Mouse (Mus musculus): ENCODE data around the gene Gm9747.

Gm9747 gene

DNA sequence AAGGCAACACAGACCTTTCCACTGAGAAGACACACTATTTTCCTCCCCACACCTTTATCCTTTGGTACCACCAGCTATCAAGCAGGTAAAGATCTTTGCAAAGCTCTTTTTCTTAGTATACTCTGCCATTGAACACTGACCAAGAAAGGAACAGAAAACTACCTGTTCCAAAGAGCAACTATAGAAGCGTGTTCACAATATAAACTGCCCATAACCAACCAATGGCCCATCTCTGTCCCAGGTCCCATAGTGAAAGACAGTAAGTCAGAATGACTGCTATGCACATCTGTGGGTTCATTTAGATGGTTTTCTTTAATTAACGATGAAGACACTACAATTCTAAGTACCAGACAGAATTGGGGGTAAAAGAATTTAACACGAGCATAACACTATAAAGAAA, at the start of gene Gm9747:
Gene Gm9747, plus strand, starts transcription at position 301 of the 400 bp plus-strand sequence.
- no peak for DNase-seq (ENCODE audit: low spot score)

GRCm38 (mm10) chr1:82183913-82184442, 48.9 kb upstream of the Gm9747 start:
- no peak for DNase-seq (ENCODE audit: low spot score)

DNA sequence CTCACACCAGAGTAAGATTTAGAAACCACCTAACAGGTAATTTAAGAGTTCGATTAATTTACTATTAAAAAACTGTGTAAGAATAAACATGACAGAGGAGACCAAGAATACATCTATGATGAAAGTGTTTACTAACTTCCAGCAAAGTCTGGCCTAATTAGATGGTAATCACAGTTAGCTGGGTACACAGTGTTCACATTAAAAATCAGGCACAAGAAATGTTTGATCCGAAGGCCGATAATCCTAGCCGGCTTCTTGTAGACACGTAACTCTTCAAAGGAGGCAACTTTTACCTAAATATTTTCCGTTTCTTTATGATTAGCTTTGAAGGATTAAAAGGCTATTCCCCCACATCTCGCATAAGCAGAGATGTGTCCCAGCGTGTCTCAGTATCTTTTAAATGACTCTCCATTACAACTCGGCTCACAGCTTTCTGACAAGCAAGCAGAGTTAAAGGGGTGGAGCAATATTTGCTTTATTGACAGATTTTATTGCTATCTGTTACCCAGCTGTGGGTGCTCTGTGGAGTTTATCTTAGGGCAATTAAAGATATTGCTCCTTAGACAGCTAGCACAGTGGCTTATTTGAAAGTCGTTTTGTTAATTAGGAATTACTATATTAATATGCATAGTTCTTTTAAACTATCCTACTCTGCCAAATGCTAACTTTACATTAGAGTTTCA, 44.2 kb upstream of the Gm9747 start:
- no peak for DNase-seq (ENCODE audit: low spot score)

GRCm38 (mm10) chr1:82189516-82189915, 43.4 kb upstream of the Gm9747 start:
- no peak for DNase-seq (ENCODE audit: low spot score)

DNA sequence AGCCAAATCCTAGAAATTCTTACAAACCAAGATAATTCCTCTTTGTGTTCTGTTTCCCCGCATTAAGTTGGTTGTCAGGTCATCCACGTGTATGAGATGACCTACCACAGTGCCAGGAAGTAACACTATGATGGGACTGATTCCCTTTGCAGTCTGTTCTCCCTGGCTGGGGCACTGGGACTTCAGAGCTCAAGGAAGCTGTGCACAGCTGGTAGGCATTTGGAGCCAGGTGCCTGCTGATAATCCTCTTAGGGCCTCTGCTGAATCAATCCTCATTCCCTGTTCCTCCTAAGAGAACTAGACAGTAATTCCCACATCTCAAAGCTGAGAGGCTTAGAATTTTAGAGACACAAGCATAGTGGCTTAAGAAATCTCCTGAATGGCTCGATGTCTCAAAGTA, 41.3 kb upstream of the Gm9747 start:
- DNase-seq (ENCODE audit: low spot score), result peak; percentile 44

DNA sequence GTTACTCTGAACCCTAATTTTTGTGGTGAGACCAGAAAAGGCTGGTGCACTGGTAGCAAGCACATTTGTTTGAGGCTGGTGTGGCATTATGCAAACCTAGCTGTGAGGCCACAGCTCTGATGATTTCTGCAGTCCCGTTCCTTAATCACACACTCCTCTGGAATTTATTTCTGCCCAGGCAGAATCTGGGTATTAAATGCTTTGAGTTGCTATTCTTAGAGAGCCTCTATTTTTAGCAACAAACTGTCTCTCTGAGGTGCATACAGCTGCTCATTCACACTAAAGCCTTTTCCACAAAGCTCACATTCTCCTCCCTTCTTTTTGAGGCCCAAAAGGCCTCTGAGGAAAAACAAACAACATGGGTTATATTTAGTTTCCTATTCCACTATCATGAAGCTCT, 33.0 kb upstream of the Gm9747 start:
- DNase-seq (ENCODE audit: low spot score), result no peak

DNA sequence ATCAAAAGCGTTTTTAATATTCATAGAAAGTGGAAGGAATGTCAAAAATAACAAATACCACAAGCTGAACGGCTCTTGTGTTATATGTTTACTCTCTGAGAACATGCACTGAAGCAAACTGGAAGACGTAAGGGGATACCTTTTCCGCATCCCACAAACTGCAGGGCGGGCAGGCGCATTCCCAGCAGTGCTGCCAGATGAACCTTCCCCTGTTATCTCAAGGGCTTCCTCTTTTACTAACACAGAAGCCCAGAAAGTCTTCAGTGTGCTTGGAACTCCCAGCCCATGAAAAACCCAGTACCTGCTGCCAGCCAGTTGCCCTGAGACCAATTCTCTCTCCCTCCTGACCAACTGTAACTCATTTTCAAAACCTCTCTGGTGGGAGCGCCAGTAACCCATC, 32.3 kb upstream of the Gm9747 start:
- DNase-seq (ENCODE audit: low spot score), result no peak

DNA sequence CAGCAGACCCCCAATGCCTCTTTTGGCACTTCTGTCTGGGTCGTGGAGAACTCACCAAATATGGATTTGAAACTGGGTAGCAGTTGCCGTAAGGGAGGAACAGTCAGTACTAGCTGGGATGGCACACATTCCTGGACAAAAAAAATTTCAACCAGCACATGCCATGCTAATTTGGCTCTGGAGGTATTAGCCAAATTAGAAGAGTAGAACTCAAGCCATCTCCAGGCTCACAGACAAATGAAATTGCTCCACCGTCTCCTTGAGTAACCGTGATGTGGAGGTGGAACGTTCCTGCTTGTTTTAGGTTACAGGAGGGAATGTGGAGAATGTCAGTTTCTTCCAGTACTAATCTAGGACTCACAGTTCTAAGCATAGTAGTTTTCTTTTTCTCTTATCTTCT, 25.4 kb upstream of the Gm9747 start:
- DNase-seq (ENCODE audit: low spot score), result no peak

- no peak for DNase-seq (ENCODE audit: low spot score)
Measured at GRCm38 (mm10) chr1:82220673-82221396, 12.1 kb upstream of the Gm9747 start.

DNA sequence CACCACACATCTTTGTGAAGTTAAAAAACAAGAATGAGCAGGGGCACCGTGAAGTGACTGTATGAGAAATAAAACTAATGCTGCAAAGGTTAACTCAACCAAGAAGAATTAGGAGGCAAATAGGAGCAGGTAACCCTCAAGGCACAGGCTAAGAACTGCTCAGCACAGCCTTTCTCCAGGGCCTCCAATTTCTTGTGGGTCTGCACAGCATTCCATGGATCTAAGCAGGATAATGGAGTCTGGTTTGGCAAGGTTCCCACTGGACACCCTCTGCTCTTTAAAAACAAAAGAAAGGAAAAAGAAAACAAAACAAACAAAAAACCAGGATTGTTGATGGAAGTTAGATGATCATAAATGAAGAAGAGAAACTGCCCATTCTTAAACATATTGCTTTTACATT, 11.4 kb upstream of the Gm9747 start:
- DNase-seq (ENCODE audit: low spot score), result no peak

- DNase-seq (ENCODE audit: low spot score), result no peak
Measured at GRCm38 (mm10) chr1:82223042-82223795, 9.7 kb upstream of the Gm9747 start.

- no peak for DNase-seq (ENCODE audit: low spot score)
Measured at GRCm38 (mm10) chr1:82228841-82229240, 4.1 kb upstream of the Gm9747 start.

DNA sequence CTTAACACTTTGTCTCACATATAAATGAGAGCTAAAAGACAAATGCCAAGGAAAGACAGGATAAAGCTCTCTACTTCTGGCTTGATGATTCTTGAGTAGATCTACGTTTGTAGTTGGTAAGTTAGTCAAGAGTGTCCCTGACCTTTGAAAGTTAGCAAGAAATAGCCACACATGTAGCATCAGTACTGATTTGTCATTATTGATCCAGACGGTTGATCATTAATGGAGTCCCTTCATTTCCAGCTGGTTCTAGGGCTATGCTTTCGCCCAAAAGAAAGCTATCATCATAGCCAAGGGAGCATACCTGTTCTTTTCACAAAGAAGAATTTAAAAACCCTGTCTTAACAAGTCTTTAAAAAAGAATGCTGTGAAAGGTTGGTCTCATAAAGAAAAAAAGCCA, 1.7 kb downstream of the Gm9747 start:
- DNase-seq (ENCODE audit: low spot score), result no peak

- DNase-seq (ENCODE audit: low spot score), result no peak
Measured at GRCm38 (mm10) chr1:82235455-82236104, 2.7 kb downstream of the Gm9747 start.

DNA sequence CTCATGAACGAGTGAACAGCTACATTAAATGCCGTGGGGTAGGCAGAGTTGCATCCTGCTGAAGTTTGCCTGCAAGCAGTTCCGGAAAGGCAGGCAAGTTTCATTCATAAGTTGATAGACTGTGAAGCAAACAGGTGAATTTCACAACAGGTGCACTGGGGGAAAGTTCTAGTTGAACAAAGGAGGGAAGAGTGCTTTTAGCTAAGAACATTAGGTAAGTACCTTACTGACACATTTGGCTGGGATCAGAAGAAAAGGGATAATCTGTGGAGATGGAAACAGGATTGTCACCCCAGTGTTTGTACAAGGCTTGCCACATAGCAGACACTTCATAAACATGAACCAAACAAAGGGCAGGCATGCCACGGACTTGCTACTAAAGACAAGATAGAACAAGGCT, 5.3 kb downstream of the Gm9747 start:
- no peak for DNase-seq (ENCODE audit: low spot score)

DNA sequence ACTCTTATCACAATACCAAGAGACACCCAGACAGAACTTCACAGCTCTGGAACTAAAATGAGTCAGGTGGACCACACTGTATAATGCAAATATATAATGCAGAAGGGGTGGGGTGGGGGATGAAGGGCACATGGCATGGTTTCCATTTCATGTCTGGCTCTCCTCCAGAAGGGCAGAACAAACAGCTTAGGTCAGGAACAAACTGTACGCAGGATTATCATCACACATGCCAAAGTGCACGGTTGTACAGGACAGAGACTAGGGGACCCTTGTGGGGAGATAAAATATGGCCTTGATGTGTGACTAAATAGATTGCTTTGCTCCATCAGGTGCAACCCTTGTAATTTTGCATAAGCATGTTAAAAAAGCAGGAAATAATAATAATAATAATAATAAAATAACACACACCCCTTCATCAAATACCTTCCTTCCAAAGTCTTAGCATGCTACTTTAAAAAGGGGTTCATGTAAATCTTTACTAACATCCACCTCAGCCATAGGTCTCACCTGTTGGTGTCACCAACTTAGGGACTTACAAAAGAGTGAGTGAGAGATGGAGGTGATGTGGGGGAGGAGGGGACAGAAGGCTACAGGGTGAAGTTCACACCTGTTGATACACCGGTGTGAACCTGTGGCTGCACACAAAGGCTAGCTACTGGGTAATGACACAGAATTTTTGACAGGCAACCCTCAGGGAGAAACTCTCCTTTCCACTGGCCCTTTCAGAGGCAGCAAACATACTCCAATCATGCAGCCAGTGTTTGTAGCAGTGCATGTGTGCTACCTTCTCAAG, 6.7 kb downstream of the Gm9747 start:
- DNase-seq (ENCODE audit: low spot score), result no peak

- peak; percentile 29 for DNase-seq (ENCODE audit: low spot score)
Measured at GRCm38 (mm10) chr1:82243260-82243825, 10.4 kb downstream of the Gm9747 start.

DNA sequence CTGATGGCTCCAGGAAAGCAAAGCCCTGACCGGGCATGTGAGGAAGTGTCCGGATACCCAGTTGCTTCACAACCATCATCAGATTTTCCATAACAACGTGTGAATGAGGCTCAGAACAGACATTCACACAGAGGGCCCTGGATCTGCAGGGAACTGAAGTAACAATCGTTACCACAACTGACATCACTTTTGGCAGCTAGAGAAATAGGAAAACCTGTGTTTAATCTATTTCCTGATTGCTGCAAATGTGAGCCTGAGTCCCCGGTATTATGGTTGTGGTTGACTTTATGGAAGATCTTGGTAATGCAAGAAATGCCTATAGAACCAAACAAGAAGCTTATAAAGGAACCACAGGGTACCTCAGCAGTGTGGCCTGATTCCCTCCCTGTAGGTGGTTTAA, 12.1 kb downstream of the Gm9747 start:
- no peak for DNase-seq (ENCODE audit: low spot score)

DNA sequence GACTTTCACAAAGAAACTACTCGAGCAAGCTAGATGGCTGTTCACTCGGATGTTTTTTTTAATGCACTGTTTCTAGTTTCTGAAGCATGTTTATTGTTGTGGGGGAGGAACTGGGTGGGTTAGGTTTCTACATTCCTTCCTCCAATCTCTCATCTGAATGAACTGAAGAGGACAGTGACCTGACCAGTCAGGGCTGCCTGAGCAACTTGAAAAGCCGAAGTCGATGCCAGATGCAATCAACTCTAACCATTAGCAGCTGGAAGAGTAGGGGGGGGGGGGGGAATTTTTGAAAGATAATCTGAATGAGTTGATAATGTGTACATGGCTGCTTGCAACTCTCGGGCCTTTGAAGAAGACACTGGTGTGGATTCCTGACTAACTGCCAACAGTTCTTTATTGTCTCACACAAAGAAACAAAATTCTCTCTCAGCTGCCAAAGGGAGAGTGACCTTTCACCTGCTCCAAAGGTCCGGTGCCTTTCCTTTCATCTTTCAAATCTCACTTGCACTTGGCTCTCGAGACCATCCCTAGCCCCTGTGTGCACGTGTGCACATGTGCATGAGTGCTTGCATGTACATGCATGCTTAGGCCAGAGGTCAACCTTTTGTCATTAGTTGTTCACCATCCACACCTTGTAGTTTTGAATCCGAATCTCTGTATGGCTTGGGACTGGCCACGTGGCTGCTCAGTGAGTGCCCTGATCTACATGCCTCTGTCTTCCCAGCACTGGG, 14.5 kb downstream of the Gm9747 start:
- no peak for DNase-seq (ENCODE audit: low spot score)

GRCm38 (mm10) chr1:82253789-82254445, 21.0 kb downstream of the Gm9747 start:
- no peak for DNase-seq (ENCODE audit: low spot score)

Measured in retina, embryonic 14.5 days (tissue).